Mouse (Mus musculus) cerebellum, adult 11-12 months (tissue): Measurements from ENCODE around the gene Camta1.
"Not testable (repeated sequence)": the region's sequence is repeated elsewhere in the genome, so short reads cannot be mapped to it uniquely, and the experiment has no call there.

Experiments used
- DNase-seq: peaks from one replicate; pipeline ENCODE4 v3.0.0; 2022

Camta1 gene

GRCm38 (mm10) chr4:151036521-151036920, 825.2 kb downstream of the Camta1 start:
- DNase-seq: no peak

GRCm38 (mm10) chr4:151027001-151027400, 834.7 kb downstream of the Camta1 start:
- DNase-seq: no peak

- no peak for DNase-seq
Observed at GRCm38 (mm10) chr4:151024152-151024551, 837.5 kb downstream of the Camta1 start.

GRCm38 (mm10) chr4:151017356-151017755, 844.3 kb downstream of the Camta1 start:
- not testable (repeated sequence) for DNase-seq

- no peak for DNase-seq
Observed at GRCm38 (mm10) chr4:151015946-151016345, 845.7 kb downstream of the Camta1 start.

- no peak for DNase-seq
Observed at GRCm38 (mm10) chr4:151010316-151010715, 851.4 kb downstream of the Camta1 start.

GRCm38 (mm10) chr4:151006945-151007344, 854.7 kb downstream of the Camta1 start:
- no peak for DNase-seq

- DNase-seq: no peak
Observed at GRCm38 (mm10) chr4:151005656-151006318, 855.9 kb downstream of the Camta1 start.

GRCm38 (mm10) chr4:151001397-151001796, 860.3 kb downstream of the Camta1 start:
- no peak for DNase-seq

GRCm38 (mm10) chr4:150998626-150999025, 863.0 kb downstream of the Camta1 start:
- DNase-seq: no peak

- DNase-seq: no peak
Observed at GRCm38 (mm10) chr4:150996797-150997196, 864.9 kb downstream of the Camta1 start, which contains the start of gene Uts2. TSS of gene Uts2 (plus strand) at chr4:150997097.

GRCm38 (mm10) chr4:150990148-150990547, 871.5 kb downstream of the Camta1 start:
- DNase-seq: no peak

GRCm38 (mm10) chr4:150980153-150980552, 881.5 kb downstream of the Camta1 start:
- DNase-seq: no peak

- no peak for DNase-seq
Observed at GRCm38 (mm10) chr4:150979455-150979854, 882.2 kb downstream of the Camta1 start.

- no peak for DNase-seq
Observed at GRCm38 (mm10) chr4:150978156-150978910, 883.3 kb downstream of the Camta1 start.

GRCm38 (mm10) chr4:150975145-150975544, 886.5 kb downstream of the Camta1 start:
- DNase-seq: no peak

GRCm38 (mm10) chr4:150973264-150973663, 888.4 kb downstream of the Camta1 start:
- no peak for DNase-seq

- no peak for DNase-seq
Observed at GRCm38 (mm10) chr4:150968956-150969355, 892.7 kb downstream of the Camta1 start.

- peak; percentile 27 for DNase-seq
Observed at GRCm38 (mm10) chr4:150966556-150966955, 895.1 kb downstream of the Camta1 start.

- DNase-seq: no peak
Observed at GRCm38 (mm10) chr4:150965555-150965951, 896.1 kb downstream of the Camta1 start.

GRCm38 (mm10) chr4:150964635-150965554, 896.8 kb downstream of the Camta1 start:
- peak; percentile 50 for DNase-seq

- DNase-seq: no peak
Observed at GRCm38 (mm10) chr4:150963711-150964110, 898.0 kb downstream of the Camta1 start.

GRCm38 (mm10) chr4:150962231-150962630, 899.4 kb downstream of the Camta1 start:
- no peak for DNase-seq
